Mouse (Mus musculus) heart, embryonic 14.5 days (tissue): ENCODE measurements at regions not wholly inside any gene's neighbourhood (a gene's known extent, or its start where the extent isn't known, plus 50 kb on each side); places are given as distances from the start of the nearest gene placed in this dataset.

Experiments
- ATAC-seq: fragments of 200-750 bp; cut with Nextera tagmentation; 2 replicates; pipeline ENCODE4 v1.8.0; 2017; ENCODE audit warnings: low read depth, moderate TSS enrichment; ENCODE audit not compliant: insufficient number of reproducible peaks, insufficient read depth, low FRiP score
- H3K27ac ChIP-seq, 2 experiments: fragments of 200-500 bp in 1 of 2; fragments of 300-500 bp in 1 of 2; sonication (generic) in 1 of 2; replicated peaks in 1 of 2; 2 replicates each; pipeline ENCODE4 v1.5.1; 2012 to 2014; ENCODE audit warnings: low read depth in 2 of 2, low read length in 2 of 2, control low read depth in 1 of 2, mild to moderate bottlenecking in 1 of 2, mixed read lengths in 1 of 2; ENCODE audit not compliant: control insufficient read depth in 1 of 2, insufficient read depth in 1 of 2
- H3K27me3 ChIP-seq: fragments of 300-500 bp; sonication (generic); 2 replicates; pipeline ENCODE4 v1.6.1; 2014; ENCODE audit warnings: mild to moderate bottlenecking, low read length, control low read depth; ENCODE audit not compliant: control insufficient read depth, insufficient read depth
- H3K36me3 ChIP-seq: fragments of 300-500 bp; sonication (generic); 2 replicates; pipeline ENCODE4 v1.6.1; 2014; ENCODE audit warnings: mild to moderate bottlenecking, control low read depth, low read length, mixed read lengths; ENCODE audit not compliant: control insufficient read depth, insufficient read depth
- H3K4me1 ChIP-seq, 2 experiments: fragments of 200-500 bp in 1 of 2; fragments of 300-500 bp in 1 of 2; sonication (generic) in 1 of 2; 2 replicates each; pipeline ENCODE4 v1.6.1; 2012 to 2014; ENCODE audit warnings: low read length in 2 of 2, control low read depth in 1 of 2, mixed read lengths in 1 of 2; ENCODE audit not compliant: control insufficient read depth in 2 of 2, insufficient read depth in 2 of 2
- H3K4me2 ChIP-seq: fragments of 300-500 bp; sonication (generic); 2 replicates; pipeline ENCODE4 v1.6.1; 2014; ENCODE audit warnings: mild to moderate bottlenecking, low read length
- H3K4me3 ChIP-seq, 2 experiments: fragments of 200-500 bp in 1 of 2; fragments of 300-500 bp in 1 of 2; sonication (generic) in 1 of 2; 2 replicates each; pipeline ENCODE4 v1.5.1; 2012 to 2014; ENCODE audit warnings: low read length in 2 of 2, mild to moderate bottlenecking in 2 of 2, control low read depth in 1 of 2, low read depth in 1 of 2, moderate library complexity in 1 of 2; ENCODE audit not compliant: control insufficient read depth in 1 of 2, insufficient read depth in 1 of 2
- H3K9ac ChIP-seq: fragments of 300-500 bp; sonication (generic); 2 replicates; pipeline ENCODE4 v1.6.1; 2014; ENCODE audit warnings: mild to moderate bottlenecking, low read length
- H3K9me3 ChIP-seq: fragments of 300-500 bp; sonication (generic); 2 replicates; pipeline ENCODE4 v1.6.1; 2016; ENCODE audit warnings: low read length, control low read depth; ENCODE audit not compliant: control insufficient read depth
- whole genome bisulfite sequencing: fragments of 180-500 bp; shearing (Covaris S2); extraction: QIAGEN DNeasy Blood & Tissue Kit; methylation state at CpG from one replicate; pipeline ENCODE4 v1.1.7; 2014; 5-methylcytosine and 5-hydroxymethylcytosine counted together

GRCm38 (mm10) chr1:186228396-186228795, 111.3 kb upstream of the Lyplal1 start:
- Histone ChIP-seq H3K27ac (no peak overlapping the region), H3K9me3 (no peaks in the 10 kb centered on the region), H3K4me2 (no peak overlapping the region), H3K36me3 (no peaks in the 10 kb centered on the region), H3K4me3 (no peak overlapping the region), H3K27me3 (no peaks in the 10 kb centered on the region), H3K4me1 (peaks cover 5 to 9% of the 10 kb centered on the region in 2 experiments), H3K9ac (no peak overlapping the region)
- WGBS, result 62% methylated on average over 4 of the region's 4 CpGs
- 0 out of 2 replicates have a peak, but pooled peaks have one; percentile 54 for ATAC-seq

DNA sequence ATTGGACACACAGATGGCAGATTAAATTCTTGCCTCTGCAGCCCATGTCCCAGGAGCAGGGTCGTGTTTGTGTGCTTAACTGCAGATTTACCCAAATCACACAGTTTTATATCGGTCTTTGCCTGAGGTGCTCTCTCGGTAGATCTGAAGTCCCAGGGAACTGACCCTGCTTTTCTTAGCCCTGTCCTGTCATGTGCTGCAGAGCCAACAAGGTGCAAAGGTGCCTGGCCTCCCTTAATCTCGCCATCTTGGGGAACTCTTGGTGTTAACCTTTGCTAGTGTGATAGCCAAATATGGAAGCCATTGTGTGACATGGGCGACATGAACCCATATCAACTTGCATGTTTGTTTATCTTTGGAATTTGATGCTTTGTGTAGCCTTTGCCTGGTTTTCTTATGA, 107.1 kb upstream of the Lyplal1 start:
- Histone ChIP-seq H3K9ac (no peak overlapping the region), H3K36me3 (no peaks in the 10 kb centered on the region), H3K4me2 (no peak overlapping the region), H3K27ac (peak overlapping the region; percentile 37 to 45; a peak in 2 of 4 replicates), H3K9me3 (no peaks in the 10 kb centered on the region), H3K4me1 (peaks cover 7 to 11% of the 10 kb centered on the region in 2 experiments), H3K4me3 (no peak overlapping the region), H3K27me3 (no peaks in the 10 kb centered on the region)
- no peak for ATAC-seq
- WGBS, result 44% methylated on average over 5 of the region's 5 CpGs

DNA sequence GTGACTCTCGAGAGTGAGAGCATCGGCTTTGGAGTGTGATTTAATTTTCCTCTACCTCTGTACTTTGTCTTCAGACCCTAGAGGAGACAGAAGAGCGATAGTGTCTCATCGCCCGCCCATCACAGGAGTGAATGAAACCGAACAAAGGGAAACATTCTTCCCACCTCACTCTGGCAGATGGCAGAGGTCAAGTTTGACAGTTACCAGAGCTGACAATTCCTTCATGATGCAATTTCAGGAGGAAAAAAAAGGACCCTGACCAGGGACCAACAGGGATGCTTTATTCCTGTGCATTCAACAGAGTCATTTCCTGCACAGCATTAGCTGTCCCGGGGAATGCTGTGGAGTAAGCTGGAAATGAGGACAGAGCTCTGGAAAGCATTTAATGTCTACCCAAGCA, 106.3 kb upstream of the Lyplal1 start:
- ATAC-seq, result no peak
- H3K27ac ChIP-seq, result peak overlapping the region; percentile 23 to 37; a peak in 2 of 4 replicates
- no peaks in the 10 kb centered on the region for H3K36me3 ChIP-seq
- H3K4me2 ChIP-seq, result peak overlapping the region; percentile 27; the same call in 1 of the 2 replicates
- H3K4me3 ChIP-seq, result no peak overlapping the region
- H3K9ac ChIP-seq, result peak overlapping the region; percentile 13; the same call in 1 of the 2 replicates
- H3K27me3 ChIP-seq, result no peaks in the 10 kb centered on the region
- H3K4me1 ChIP-seq, result peaks cover 7 to 11% of the 10 kb centered on the region in 2 experiments
- WGBS, result 18% methylated on average over 7 of the region's 7 CpGs
- no peaks in the 10 kb centered on the region for H3K9me3 ChIP-seq

DNA sequence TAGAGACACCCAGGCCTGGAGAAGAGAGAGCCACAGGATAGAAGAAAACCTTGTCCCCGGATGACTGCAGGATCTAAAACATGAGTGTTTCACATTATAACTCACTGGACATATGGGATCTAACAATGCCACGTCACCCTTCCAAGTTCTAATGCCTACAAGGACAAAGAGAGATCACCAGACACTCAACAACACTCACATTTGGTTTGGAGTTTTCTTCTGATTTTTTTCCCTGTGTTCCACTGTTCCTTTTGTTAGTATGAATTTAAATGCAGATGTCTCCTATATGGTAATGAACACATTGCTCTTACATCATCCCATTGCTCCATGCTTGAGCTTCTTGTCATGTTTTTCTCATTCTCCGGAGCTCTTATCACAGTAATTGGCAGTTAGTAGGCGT, 101.9 kb upstream of the Lyplal1 start:
- ATAC-seq, result no peak
- Histone ChIP-seq H3K27me3 (no peaks in the 10 kb centered on the region), H3K4me3 (no peak overlapping the region), H3K9me3 (no peaks in the 10 kb centered on the region), H3K27ac (no peak overlapping the region), H3K36me3 (no peaks in the 10 kb centered on the region), H3K4me2 (no peak overlapping the region), H3K4me1 (peaks cover 2 to 7% of the 10 kb centered on the region in 2 experiments; a peak in 3 of 4 replicates), H3K9ac (no peak overlapping the region)
- 76% methylated on average over 4 of the region's 4 CpGs for WGBS

GRCm38 (mm10) chr1:186217198-186217597, 100.1 kb upstream of the Lyplal1 start:
- H3K9me3 ChIP-seq, result no peaks in the 10 kb centered on the region
- ATAC-seq, result no peak
- no peak overlapping the region for H3K9ac ChIP-seq
- H3K27me3 ChIP-seq, result no peaks in the 10 kb centered on the region
- 32% methylated on average over 3 of the region's 3 CpGs for WGBS
- H3K27ac ChIP-seq, result no peak overlapping the region
- no peak overlapping the region for H3K4me3 ChIP-seq
- H3K4me1 ChIP-seq, result no peaks in the 10 kb centered on the region
- H3K4me2 ChIP-seq, result no peak overlapping the region
- no peaks in the 10 kb centered on the region for H3K36me3 ChIP-seq

DNA sequence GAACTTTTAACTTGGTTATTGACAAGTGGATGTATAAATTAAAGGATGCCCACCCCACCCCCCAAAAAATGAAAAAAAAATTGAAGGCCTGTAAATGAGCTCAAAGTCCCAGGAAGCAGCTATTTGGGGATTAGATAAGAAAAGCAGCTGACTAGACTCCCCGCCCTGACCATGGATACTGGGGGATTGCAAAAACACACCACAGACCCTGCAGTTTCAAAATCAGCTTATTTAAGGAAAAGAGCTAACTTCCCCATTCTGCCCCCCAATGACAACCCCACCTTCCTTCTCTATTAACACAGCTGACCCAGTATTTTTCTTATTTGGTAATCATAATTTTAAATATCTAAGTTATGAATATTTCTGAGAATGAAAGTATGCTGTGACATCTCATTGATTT, 87.0 kb upstream of the Lyplal1 start:
- no peaks in the 10 kb centered on the region for H3K4me1 ChIP-seq
- H3K9ac ChIP-seq, result no peak overlapping the region
- no peaks in the 10 kb centered on the region for H3K36me3 ChIP-seq
- WGBS, result 81% methylated on average over 1 of the region's 1 CpGs
- no peak overlapping the region for H3K4me2 ChIP-seq
- H3K9me3 ChIP-seq, result no peaks in the 10 kb centered on the region
- ATAC-seq, result no peak
- H3K4me3 ChIP-seq, result no peak overlapping the region
- H3K27ac ChIP-seq, result no peak overlapping the region
- H3K27me3 ChIP-seq, result no peaks in the 10 kb centered on the region

DNA sequence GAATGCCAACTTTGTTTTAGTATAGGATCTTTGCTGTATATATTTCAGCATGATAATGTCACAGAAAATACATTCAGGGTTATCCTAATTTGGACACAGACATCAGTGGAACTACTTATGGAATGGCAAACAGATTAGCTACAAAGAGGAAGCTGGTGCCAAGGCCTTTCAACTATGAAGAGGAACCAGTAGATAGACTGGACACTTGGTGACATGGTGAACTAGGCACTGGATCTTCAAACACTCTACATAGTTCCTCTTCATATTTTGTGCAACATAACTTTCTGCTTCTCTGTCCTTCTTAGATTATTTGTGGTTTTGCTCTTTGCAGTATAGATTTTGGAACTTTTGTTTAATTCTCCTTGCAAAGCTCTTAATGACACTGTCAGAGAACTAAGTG, 85.4 kb upstream of the Lyplal1 start:
- no peak overlapping the region for H3K4me2 ChIP-seq
- no peaks in the 10 kb centered on the region for H3K9me3 ChIP-seq
- no peak overlapping the region for H3K27ac ChIP-seq
- no peak for ATAC-seq
- no peak overlapping the region for H3K9ac ChIP-seq
- no peaks in the 10 kb centered on the region for H3K4me1 ChIP-seq
- no peaks in the 10 kb centered on the region for H3K36me3 ChIP-seq
- H3K4me3 ChIP-seq, result no peak overlapping the region
- no peaks in the 10 kb centered on the region for H3K27me3 ChIP-seq

GRCm38 (mm10) chr1:186198391-186198790, 81.3 kb upstream of the Lyplal1 start:
- 44% methylated on average over 1 of the region's 1 CpGs for WGBS
- Histone ChIP-seq H3K4me2 (no peak overlapping the region), H3K9ac (no peak overlapping the region), H3K4me3 (no peak overlapping the region), H3K27me3 (no peaks in the 10 kb centered on the region), H3K9me3 (no peaks in the 10 kb centered on the region), H3K27ac (no peak overlapping the region), H3K4me1 (no peaks in the 10 kb centered on the region; a peak in 1 of 4 replicates), H3K36me3 (no peaks in the 10 kb centered on the region)
- ATAC-seq, result no peak
